Mouse (Mus musculus): Measurements from ENCODE around the gene Pts.

- no peak for TF ChIP-seq ETS1 (IDR thresholded peaks at IDR 0.05; ENCODE audit: low read depth, low read length)
- TF ChIP-seq CTCF (IDR thresholded peaks at IDR 0.05 in 2 of 3, conservative IDR thresholded peaks at IDR 0.05 in 1 of 3; ENCODE audit: control insufficient read depth in 1 of 3, insufficient read depth in 1 of 3, low read depth in 2 of 3, low read length in 3 of 3, poor library complexity in 1 of 3, severe bottlenecking in 1 of 3), result no peak
- TF ChIP-seq POLR2A (IDR thresholded peaks at IDR 0.05; ENCODE audit: control insufficient read depth in 1 of 2, insufficient read depth in 1 of 2, low read depth in 1 of 2, low read length in 2 of 2, poor library complexity in 1 of 2), result no peak
Observed at GRCm38 (mm10) chr9:50490836-50491235, 37.7 kb downstream of the Pts start.

Data from MEL (cell line).